ENCODE assay signal across 15 mouse cellular contexts in the genomic region with DNA sequence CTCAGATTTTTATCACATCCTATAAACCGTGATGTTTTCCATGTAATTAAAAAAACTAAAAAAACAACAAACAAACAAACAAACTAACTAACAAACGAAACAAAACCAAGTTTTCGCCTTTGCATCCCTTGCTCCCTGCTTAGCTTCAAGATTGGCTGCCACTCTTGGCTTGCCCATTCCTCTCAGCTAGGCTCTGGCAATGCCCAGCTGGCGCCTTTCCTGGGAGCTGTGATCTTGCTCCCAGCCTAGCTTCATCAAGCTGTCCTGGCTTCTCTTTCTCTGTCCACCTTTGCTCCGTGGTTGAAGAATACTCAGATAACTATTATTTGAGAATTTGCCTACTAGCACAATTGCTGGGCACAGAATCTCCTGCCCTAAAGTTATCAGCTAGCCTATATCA. TPM values are rescaled to one million over a fixed set of nuclear protein-coding genes. Genes with fewer than 3 reads are reported as not detected.
"Had no signal": no experiment of that assay in that cellular context is flagged by ENCODE, and none has a peak within 500 bp of the region (broad histone marks: within the 10 kb centered on the region; RNA-seq: fewer than 3 reads in every experiment).

No protein-coding gene starts in this region.

- DNase-seq: lung, embryonic 14.5 days; lung, postnatal 10 days; lung, postnatal 4 days; midbrain, embryonic 14.5 days; retina, postnatal 1 day; right cerebral cortex, adult 18-20 months; right cerebral cortex, postnatal 25 days; right cerebral cortex, postnatal 4 days; spleen, adult 18-20 months; thymus, adult 18-20 months; thymus, postnatal 14 days; thymus, postnatal 36 days had no signal

- ATAC-seq: midbrain, embryonic 16.5 days had no signal

RNA-seq across cellular contexts. Expression of gene Olfr591, which starts 8.4 kb away (rescaled TPM):
- total RNA-seq: megakaryocyte, adult 5-6 weeks; megakaryocyte-erythroid progenitor cell, adult 5-6 weeks had no signal

RNA-seq across cellular contexts. Expression of gene Olfr589, which starts 13.5 kb away (rescaled TPM):
- total RNA-seq: megakaryocyte, adult 5-6 weeks; megakaryocyte-erythroid progenitor cell, adult 5-6 weeks had no signal

RNA-seq across cellular contexts. Expression of gene Olfr592, which starts 14.9 kb away (rescaled TPM):
- total RNA-seq: megakaryocyte, adult 5-6 weeks; megakaryocyte-erythroid progenitor cell, adult 5-6 weeks had no signal

RNA-seq across cellular contexts. Expression of gene Olfr588-ps1, which starts 29.0 kb away (rescaled TPM):
- total RNA-seq: megakaryocyte, adult 5-6 weeks; megakaryocyte-erythroid progenitor cell, adult 5-6 weeks had no signal

RNA-seq across cellular contexts. Expression of gene Olfr593, which starts 42.0 kb away (rescaled TPM):
- total RNA-seq: megakaryocyte, adult 5-6 weeks; megakaryocyte-erythroid progenitor cell, adult 5-6 weeks had no signal
